Mouse (Mus musculus): ENCODE measurements around the gene Kif1c. TPM values are rescaled to one million over a fixed set of nuclear protein-coding genes. Genes with fewer than 3 reads are reported as not detected.

The Kif1c gene
- total and polyA plus RNA-seq, 3 experiments = 19.8 to 21.7 TPM; not detected in 1

DNA sequence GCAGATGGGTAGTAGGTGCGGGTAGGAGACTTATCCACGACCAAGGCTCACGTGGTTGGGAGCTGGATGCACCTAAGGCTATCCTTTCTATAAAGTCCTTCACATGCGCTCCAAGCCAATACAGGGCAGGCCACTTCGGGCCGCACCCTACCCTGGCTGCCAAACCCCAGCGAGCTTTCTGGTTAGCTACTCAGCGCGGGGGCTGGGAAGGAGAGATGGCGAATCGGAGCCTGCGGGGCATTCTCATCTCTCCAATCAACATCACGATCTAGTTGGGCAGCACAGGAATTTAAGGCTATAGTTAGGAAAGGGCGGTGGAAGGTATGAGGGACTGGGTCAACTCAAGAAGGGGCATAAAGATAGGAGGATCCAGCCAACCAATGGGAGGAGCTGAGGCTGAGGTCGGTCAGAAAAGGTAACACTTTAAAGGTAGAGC, 32.0 kb upstream of the Kif1c start:
- Histone ChIP-seq H3K9ac (ENCODE audit: control insufficient read depth, low read depth, low read length, poor library complexity, severe bottlenecking) (peak overlapping the region; percentile 82), H3K79me2 (ENCODE audit: control insufficient read depth, insufficient read depth, low read length, poor library complexity) (peaks cover 18% of the 10 kb centered on the region), H3K27ac (ENCODE audit: control insufficient read depth, low read depth, low read length) (peak overlapping the region; percentile 86), H3K36me3 (ENCODE audit: control insufficient read depth in 1 of 2, insufficient read depth in 2 of 2, low read length in 2 of 2) (peaks cover 0 to 11% of the 10 kb centered on the region in 2 experiments; a peak in 2 of 4 replicates), H3K27me3 (ENCODE audit: control insufficient read depth in 1 of 2, insufficient read depth in 2 of 2, low read length in 2 of 2) (no peaks in the 10 kb centered on the region), H3K9me3 (replicated peaks; ENCODE audit: insufficient read depth, low read length) (no peaks in the 10 kb centered on the region), H3K4me1 (ENCODE audit: control insufficient read depth in 1 of 2, insufficient read depth in 2 of 2, low read length in 2 of 2) (peaks cover 2 to 24% of the 10 kb centered on the region in 2 experiments; a peak in 3 of 4 replicates), H3K4me3 (ENCODE audit: control insufficient read depth in 1 of 2, insufficient read depth in 1 of 2, low read depth in 2 of 2, low read length in 2 of 2) (peak overlapping the region; percentile 71 to 72)
- no peak for DNase-seq (ENCODE audit: low read depth, low spot score)
- TF ChIP-seq POLR2AphosphoS5 (IDR thresholded peaks at IDR 0.05; ENCODE audit: borderline replicate concordance, low read depth, low read length) = no peak
- TF ChIP-seq TBP (IDR thresholded peaks at IDR 0.05; ENCODE audit: low read depth, low read length) = peak; percentile 60; the same call in 1 of the 2 replicates
- no peak for TF ChIP-seq MYB (IDR thresholded peaks at IDR 0.05; ENCODE audit: low read depth, low read length)
- TF ChIP-seq ZNF384 (IDR thresholded peaks at IDR 0.05; ENCODE audit: low read depth, low read length) = no peak
- TF ChIP-seq MAFK (IDR thresholded peaks at IDR 0.05; ENCODE audit: borderline replicate concordance, low read depth, low read length) = no peak
- TF ChIP-seq GABPA (IDR thresholded peaks at IDR 0.05; ENCODE audit: low read depth, low read length) = no peak
- no peak; the same call in 1 of the 2 replicates for TF ChIP-seq USF1 (IDR thresholded peaks at IDR 0.05; ENCODE audit: low read depth, low read length)
- peak; percentile 85 for TF ChIP-seq MXI1 (IDR thresholded peaks at IDR 0.05; ENCODE audit: low read depth, low read length)
- no peak for TF ChIP-seq CHD2 (IDR thresholded peaks at IDR 0.05; ENCODE audit: low read length)
- TF ChIP-seq JUND (IDR thresholded peaks at IDR 0.05; ENCODE audit: low read depth, low read length) = no peak
- TF ChIP-seq MAX (IDR thresholded peaks at IDR 0.05; ENCODE audit: low read length) = peak; percentile 54; the same call in 1 of the 2 replicates
- TF ChIP-seq POLR2A (IDR thresholded peaks at IDR 0.05; ENCODE audit: control insufficient read depth in 1 of 2, insufficient read depth in 1 of 2, low read depth in 1 of 2, low read length in 2 of 2, poor library complexity in 1 of 2) = peak; percentile 48 to 74
- no peak for TF ChIP-seq MAZ (IDR thresholded peaks at IDR 0.05; ENCODE audit: low read depth, low read length)
- peak; percentile 73; the same call in 1 of the 2 replicates for TF ChIP-seq HCFC1 (IDR thresholded peaks at IDR 0.05; ENCODE audit: low read depth, low read length)
- no peak for TF ChIP-seq RCOR1 (IDR thresholded peaks at IDR 0.05; ENCODE audit: low read depth, low read length)
- peak; percentile 48; the same call in 1 of the 2 replicates for TF ChIP-seq MYC (IDR thresholded peaks at IDR 0.05; ENCODE audit: low read depth, low read length)
- TF ChIP-seq TCF12 (IDR thresholded peaks at IDR 0.05; ENCODE audit: low read depth, low read length) = no peak
- TF ChIP-seq E2F4 (IDR thresholded peaks at IDR 0.05; ENCODE audit: borderline replicate concordance, low read depth, low read length) = no peak; the same call in 1 of the 2 replicates
- TF ChIP-seq POLR2AphosphoS2 (IDR thresholded peaks at IDR 0.05; ENCODE audit: low read length) = no peak; the same call in 1 of the 2 replicates
- no peak for TF ChIP-seq ETS1 (IDR thresholded peaks at IDR 0.05; ENCODE audit: low read depth, low read length)
- TF ChIP-seq NRF1 (IDR thresholded peaks at IDR 0.05; ENCODE audit: insufficient read depth, low read depth, low read length, poor library complexity, severe bottlenecking) = no peak
- TF ChIP-seq SIN3A (IDR thresholded peaks at IDR 0.05; ENCODE audit: low read length) = peak; percentile 62; the same call in 1 of the 2 replicates
- TF ChIP-seq BHLHE40 (IDR thresholded peaks at IDR 0.05; ENCODE audit: borderline replicate concordance, low read depth, low read length) = no peak
- no peak for TF ChIP-seq USF2 (IDR thresholded peaks at IDR 0.05; ENCODE audit: borderline replicate concordance in 1 of 2, insufficient read depth in 1 of 2, low read depth in 1 of 2, low read length in 2 of 2)
- TF ChIP-seq CHD1 (IDR thresholded peaks at IDR 0.05; ENCODE audit: low read depth, low read length) = no peak; the same call in 1 of the 2 replicates
- no peak for TF ChIP-seq SMC3 (IDR thresholded peaks at IDR 0.05; ENCODE audit: low read depth, low read length)
- TF ChIP-seq MEF2A (IDR thresholded peaks at IDR 0.05; ENCODE audit: extremely low read depth, insufficient replicate concordance, low read depth, low read length, poor library complexity, severe bottlenecking) = no peak
- no peak for TF ChIP-seq KAT2A (conservative IDR thresholded peaks at IDR 0.05; ENCODE audit: low read depth, low read length)
- TF ChIP-seq CTCF (IDR thresholded peaks at IDR 0.05 in 2 of 3, conservative IDR thresholded peaks at IDR 0.05 in 1 of 3; ENCODE audit: control insufficient read depth in 1 of 3, insufficient read depth in 1 of 3, low read depth in 2 of 3, low read length in 3 of 3, poor library complexity in 1 of 3, severe bottlenecking in 1 of 3) = no peak
- TF ChIP-seq ZMIZ1 (IDR thresholded peaks at IDR 0.05; ENCODE audit: low read depth, low read length) = peak; percentile 73
- TF ChIP-seq NELFE (IDR thresholded peaks at IDR 0.05; ENCODE audit: low read depth, low read length) = peak; percentile 62; the same call in 1 of the 2 replicates
- no peak for TF ChIP-seq GATA1 (IDR thresholded peaks at IDR 0.05; ENCODE audit: low read depth, low read length)
- TF ChIP-seq EP300 (IDR thresholded peaks at IDR 0.05; ENCODE audit: low read depth in 1 of 2, low read length in 2 of 2) = no peak
- TF ChIP-seq TAL1 (IDR thresholded peaks at IDR 0.05; ENCODE audit: low read length) = no peak
- no peak for TF ChIP-seq ZKSCAN1 (IDR thresholded peaks at IDR 0.05; ENCODE audit: low read depth, low read length)
- no peak for TF ChIP-seq ELF1 (IDR thresholded peaks at IDR 0.05; ENCODE audit: low read depth, low read length)
- no peak for TF ChIP-seq UBTF (IDR thresholded peaks at IDR 0.05; ENCODE audit: borderline replicate concordance, insufficient read depth, low read depth, low read length)
